Mouse (Mus musculus): Measurements from ENCODE around the gene Fgf2.

- TF ChIP-seq CTCF (IDR thresholded peaks at IDR 0.05; ENCODE audit: borderline replicate concordance, insufficient read depth, low read depth, low read length) (no peak), POLR2A (IDR thresholded peaks at IDR 0.05; ENCODE audit: borderline replicate concordance, insufficient read depth, low read length) (no peak)
Measured at GRCm38 (mm10) chr3:37455992-37456391, 107.8 kb downstream of the Fgf2 start.
